Mouse (Mus musculus) heart, embryonic 14.5 days (tissue): ENCODE results near the gene Fermt3. TPM values are rescaled to one million over a fixed set of nuclear protein-coding genes. Genes with fewer than 3 reads are reported as not detected.

Experiments used
- ATAC-seq: fragments of 200-750 bp; cut with Nextera tagmentation; 2 replicates; pipeline ENCODE4 v1.8.0; 2017; ENCODE audit warnings: low read depth, moderate TSS enrichment; ENCODE audit not compliant: insufficient number of reproducible peaks, insufficient read depth, low FRiP score
- H3K27ac ChIP-seq, 2 experiments: fragments of 200-500 bp in 1 of 2; fragments of 300-500 bp in 1 of 2; sonication (generic) in 1 of 2; replicated peaks in 1 of 2; 2 replicates each; pipeline ENCODE4 v1.5.1; 2012 to 2014; ENCODE audit warnings: low read depth in 2 of 2, low read length in 2 of 2, control low read depth in 1 of 2, mild to moderate bottlenecking in 1 of 2, mixed read lengths in 1 of 2; ENCODE audit not compliant: control insufficient read depth in 1 of 2, insufficient read depth in 1 of 2
- H3K27me3 ChIP-seq: fragments of 300-500 bp; sonication (generic); 2 replicates; pipeline ENCODE4 v1.6.1; 2014; ENCODE audit warnings: mild to moderate bottlenecking, low read length, control low read depth; ENCODE audit not compliant: control insufficient read depth, insufficient read depth
- H3K36me3 ChIP-seq: fragments of 300-500 bp; sonication (generic); 2 replicates; pipeline ENCODE4 v1.6.1; 2014; ENCODE audit warnings: mild to moderate bottlenecking, control low read depth, low read length, mixed read lengths; ENCODE audit not compliant: control insufficient read depth, insufficient read depth
- H3K4me1 ChIP-seq, 2 experiments: fragments of 200-500 bp in 1 of 2; fragments of 300-500 bp in 1 of 2; sonication (generic) in 1 of 2; 2 replicates each; pipeline ENCODE4 v1.6.1; 2012 to 2014; ENCODE audit warnings: low read length in 2 of 2, control low read depth in 1 of 2, mixed read lengths in 1 of 2; ENCODE audit not compliant: control insufficient read depth in 2 of 2, insufficient read depth in 2 of 2
- H3K4me2 ChIP-seq: fragments of 300-500 bp; sonication (generic); 2 replicates; pipeline ENCODE4 v1.6.1; 2014; ENCODE audit warnings: mild to moderate bottlenecking, low read length
- H3K4me3 ChIP-seq, 2 experiments: fragments of 200-500 bp in 1 of 2; fragments of 300-500 bp in 1 of 2; sonication (generic) in 1 of 2; 2 replicates each; pipeline ENCODE4 v1.5.1; 2012 to 2014; ENCODE audit warnings: low read length in 2 of 2, mild to moderate bottlenecking in 2 of 2, control low read depth in 1 of 2, low read depth in 1 of 2, moderate library complexity in 1 of 2; ENCODE audit not compliant: control insufficient read depth in 1 of 2, insufficient read depth in 1 of 2
- H3K9ac ChIP-seq: fragments of 300-500 bp; sonication (generic); 2 replicates; pipeline ENCODE4 v1.6.1; 2014; ENCODE audit warnings: mild to moderate bottlenecking, low read length
- H3K9me3 ChIP-seq: fragments of 300-500 bp; sonication (generic); 2 replicates; pipeline ENCODE4 v1.6.1; 2016; ENCODE audit warnings: low read length, control low read depth; ENCODE audit not compliant: control insufficient read depth
- WGBS: fragments of 180-500 bp; shearing (Covaris S2); extraction: QIAGEN DNeasy Blood & Tissue Kit; methylation state at CpG from one replicate; pipeline ENCODE4 v1.1.7; 2014; 5-methylcytosine and 5-hydroxymethylcytosine counted together
- polyA plus RNA-seq: library from polyadenylated mRNA; unstranded; fragments of >200 nt; fragmentation: Nextera tagmentation; extraction: Ambion mirVana; gene quantifications from 2 replicates; pipeline ENCODE4 v1.2.1, GENCODE M21; 2014

Gene Fermt3
- polyA plus RNA-seq, 1 experiment from 2014 or later, result 5.2 TPM

- 89% methylated on average over 5 of the region's 5 CpGs for WGBS
- Histone ChIP-seq H3K4me3 (no peak overlapping the region), H3K36me3 (peaks cover 66% of the 10 kb centered on the region), H3K27ac (no peak overlapping the region), H3K4me1 (peaks cover 0 to 22% of the 10 kb centered on the region in 2 experiments; a peak in 2 of 4 replicates), H3K9ac (no peak overlapping the region), H3K9me3 (no peaks in the 10 kb centered on the region), H3K4me2 (no peak overlapping the region), H3K27me3 (no peaks in the 10 kb centered on the region)
- ATAC-seq, result no peak
Observed at GRCm38 (mm10) chr19:7034006-7034405, 14.7 kb upstream of the Fermt3 start.

DNA sequence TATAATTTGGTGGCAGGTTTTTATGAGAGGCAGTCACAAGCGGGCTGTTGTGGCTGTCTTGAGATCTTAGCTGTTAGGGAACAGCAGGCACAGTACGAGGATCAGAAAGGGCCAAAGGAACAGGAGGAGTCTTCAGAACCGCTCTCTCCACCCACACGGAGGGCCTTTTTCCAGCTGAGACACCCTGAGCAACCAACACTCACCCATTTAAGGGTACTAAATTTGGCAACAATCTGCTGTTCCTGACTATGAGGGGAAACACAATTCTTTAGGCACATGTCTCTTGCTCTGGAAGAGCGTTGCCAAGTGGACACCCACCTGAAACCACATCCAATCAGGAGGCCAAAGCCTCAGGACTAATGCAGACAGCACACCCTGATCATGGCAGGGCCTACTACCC, 10.3 kb upstream of the Fermt3 start:
- H3K9ac ChIP-seq, result no peak overlapping the region
- ATAC-seq, result no peak
- WGBS, result 88% methylated on average over 5 of the region's 5 CpGs
- H3K4me2 ChIP-seq, result no peak overlapping the region
- peaks cover 99% of the 10 kb centered on the region for H3K36me3 ChIP-seq
- no peaks in the 10 kb centered on the region for H3K27me3 ChIP-seq
- no peak overlapping the region for H3K27ac ChIP-seq
- no peaks in the 10 kb centered on the region for H3K9me3 ChIP-seq
- no peaks in the 10 kb centered on the region for H3K4me1 ChIP-seq
- H3K4me3 ChIP-seq, result no peak overlapping the region

GRCm38 (mm10) chr19:7020224-7020641, 964 bp upstream of the Fermt3 start:
- 50% methylated on average over 3 of the region's 3 CpGs for WGBS
- H3K4me3 ChIP-seq, result no peak overlapping the region
- peaks cover 66% of the 10 kb centered on the region for H3K36me3 ChIP-seq
- H3K4me1 ChIP-seq, result peaks cover 6 to 9% of the 10 kb centered on the region in 2 experiments; a peak in 2 of 4 replicates
- H3K9ac ChIP-seq, result no peak overlapping the region
- no peaks in the 10 kb centered on the region for H3K27me3 ChIP-seq
- H3K9me3 ChIP-seq, result no peaks in the 10 kb centered on the region
- H3K27ac ChIP-seq, result no peak overlapping the region
- no peak overlapping the region for H3K4me2 ChIP-seq
- no peak for ATAC-seq

GRCm38 (mm10) chr19:7018546-7018945, 723 bp downstream of the Fermt3 start:
- H3K9me3 ChIP-seq, result no peaks in the 10 kb centered on the region
- H3K36me3 ChIP-seq, result peaks cover 49% of the 10 kb centered on the region
- no peak overlapping the region for H3K4me3 ChIP-seq
- no peak overlapping the region for H3K4me2 ChIP-seq
- H3K9ac ChIP-seq, result peak overlapping the region; percentile 11; the same call in 1 of the 2 replicates
- ATAC-seq, result no peak
- no peaks in the 10 kb centered on the region for H3K27me3 ChIP-seq
- 82% methylated on average over 11 of the region's 11 CpGs for WGBS
- H3K4me1 ChIP-seq, result peaks cover 6 to 9% of the 10 kb centered on the region in 2 experiments; a peak in 2 of 4 replicates
- peak overlapping the region; percentile 29 to 48; a peak in 3 of 4 replicates for H3K27ac ChIP-seq

DNA sequence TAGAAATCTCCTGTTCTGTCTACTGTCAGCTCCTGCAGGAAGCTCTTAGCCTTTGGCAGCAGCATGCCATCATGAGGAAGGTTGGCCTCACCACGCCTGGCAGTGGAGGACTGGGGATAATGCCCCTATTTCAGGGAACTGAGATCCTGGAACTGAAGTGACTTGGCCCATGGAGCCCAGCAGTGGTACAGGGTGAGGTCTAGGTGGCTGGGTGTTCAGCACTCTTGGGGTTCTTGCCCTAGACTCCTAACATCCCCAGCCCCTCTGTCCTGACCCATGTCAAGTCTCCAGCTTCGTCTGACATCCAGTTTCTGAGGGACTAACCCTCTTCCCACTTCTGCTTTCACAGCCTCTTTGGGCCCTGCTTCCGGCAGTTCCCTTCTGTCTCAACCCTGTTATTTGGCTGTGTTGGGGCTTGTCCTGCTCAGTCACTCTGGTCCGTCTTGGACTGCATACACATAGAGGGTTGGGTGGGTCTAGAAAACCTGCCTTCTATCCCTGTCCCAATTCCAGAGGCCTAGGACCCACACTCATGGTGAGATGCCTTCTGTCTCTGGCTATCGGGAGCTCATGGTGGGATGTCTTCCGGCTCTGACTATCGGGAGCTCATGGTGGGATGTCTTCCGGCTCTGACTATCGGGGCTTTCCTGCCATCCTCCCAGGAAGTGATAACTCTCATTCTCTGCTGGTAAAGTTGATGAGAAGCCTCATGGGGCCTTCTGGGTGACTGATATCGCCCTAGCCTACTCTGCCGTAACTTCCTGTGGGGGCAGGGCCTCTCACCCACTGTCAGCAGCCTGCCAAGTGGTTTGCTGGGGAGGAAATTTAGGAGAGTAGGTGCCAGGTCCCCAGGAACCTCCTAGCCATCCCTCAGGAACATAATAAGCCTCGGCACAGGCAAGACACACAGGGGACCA, 1.5 kb downstream of the Fermt3 start:
- H3K27ac ChIP-seq, result peak overlapping the region; percentile 29 to 48; a peak in 3 of 4 replicates
- H3K9ac ChIP-seq, result peak overlapping the region; percentile 16; the same call in 1 of the 2 replicates
- no peaks in the 10 kb centered on the region for H3K27me3 ChIP-seq
- no peaks in the 10 kb centered on the region for H3K9me3 ChIP-seq
- peaks cover 42% of the 10 kb centered on the region for H3K36me3 ChIP-seq
- H3K4me3 ChIP-seq, result no peak overlapping the region
- H3K4me2 ChIP-seq, result peak overlapping the region; percentile 18; the same call in 1 of the 2 replicates
- ATAC-seq, result no peak
- 64% methylated on average over 12 of the region's 12 CpGs for WGBS
- peaks cover 6 to 9% of the 10 kb centered on the region in 2 experiments; a peak in 2 of 4 replicates for H3K4me1 ChIP-seq

- Histone ChIP-seq H3K27ac (no peak overlapping the region), H3K36me3 (peaks cover 10% of the 10 kb centered on the region), H3K4me1 (peaks cover 6 to 9% of the 10 kb centered on the region in 2 experiments; a peak in 2 of 4 replicates), H3K27me3 (no peaks in the 10 kb centered on the region), H3K9ac (no peak overlapping the region), H3K4me3 (no peak overlapping the region), H3K9me3 (no peaks in the 10 kb centered on the region), H3K4me2 (no peak overlapping the region)
- ATAC-seq, result 0 out of 2 replicates have a peak, but pooled peaks have one; percentile 38
- 82% methylated on average over 20 of the region's 20 CpGs for WGBS
Observed at GRCm38 (mm10) chr19:7014481-7015135, 4.7 kb downstream of the Fermt3 start.

GRCm38 (mm10) chr19:7013984-7014383, 5.3 kb downstream of the Fermt3 start:
- no peak for ATAC-seq
- H3K4me1 ChIP-seq, result peaks cover 6% of the 10 kb centered on the region in 2 experiments; a peak in 2 of 4 replicates
- no peak overlapping the region for H3K4me3 ChIP-seq
- peaks cover 4% of the 10 kb centered on the region; the same call in 1 of the 2 replicates for H3K36me3 ChIP-seq
- no peak overlapping the region for H3K4me2 ChIP-seq
- no peaks in the 10 kb centered on the region for H3K9me3 ChIP-seq
- H3K27me3 ChIP-seq, result no peaks in the 10 kb centered on the region
- H3K9ac ChIP-seq, result no peak overlapping the region
- no peak overlapping the region for H3K27ac ChIP-seq
- WGBS, result 82% methylated on average over 9 of the region's 9 CpGs
